In genomic region chr11:102216056-102216885, GRCm38 (mm10) we compare ENCODE assay signal across 8 mouse cellular contexts. TPM values are rescaled to one million over a fixed set of nuclear protein-coding genes. Genes with fewer than 3 reads are reported as not detected.
DNase-seq lines count a peak whose midpoint lies in the region; ATAC-seq and TF ChIP-seq lines count a peak whose summit lies in the region.

No protein-coding gene starts in this region.

- H3K9ac ChIP-seq in lung, embryonic 14.5 days: peak overlapping the region; percentile 24; the same call in 1 of the 2 replicates

- 10% methylated on average over 12 of the region's 12 CpGs for WGBS in lung, embryonic 14.5 days

- peak; percentile 66 for ATAC-seq in lung, embryonic 14.5 days (ENCODE audit: insufficient read depth)

- peak overlapping the region; percentile 85 for H3K27ac ChIP-seq in lung, embryonic 14.5 days (ENCODE audit: low read depth)

- no peaks in the 10 kb centered on the region for H3K9me3 ChIP-seq in lung, embryonic 14.5 days (ENCODE audit: low read depth, low read length)

- H3K4me1 ChIP-seq in lung, embryonic 14.5 days (ENCODE audit: insufficient read depth): peaks cover 74% of the 10 kb centered on the region

- H3K36me3 ChIP-seq in lung, embryonic 14.5 days (ENCODE audit: insufficient read depth): 0 out of 2 replicates have a peak, but pooled peaks cover 4% of the 10 kb centered on the region

- DNase-seq in layer of hippocampus, adult 9-11 months: peak; percentile 67
- DNase-seq in layer of hippocampus, postnatal 36 days: no peak
- peak; percentile 80 for DNase-seq in adrenal gland, postnatal 14 days
- peak; percentile 62 for DNase-seq in gastrocnemius, postnatal 10 days
- peak; percentile 78 for DNase-seq in kidney, adult 18-20 months
- DNase-seq in lung, embryonic 14.5 days: peak; percentile 83
- no peak for DNase-seq in thymus, postnatal 10 days (ENCODE audit: low spot score in 2 of 2)
- no peak for DNase-seq in thymus, postnatal 25 days

- H3K4me2 ChIP-seq in lung, embryonic 14.5 days: peak overlapping the region; percentile 90

- TF ChIP-seq CTCF in lung, embryonic 14.5 days (IDR thresholded peaks at IDR 0.05; ENCODE audit: low read depth): no peak

- no peaks in the 10 kb centered on the region for H3K27me3 ChIP-seq in lung, embryonic 14.5 days (ENCODE audit: insufficient read depth, low read length)

- peak overlapping the region; percentile 54 for H3K4me3 ChIP-seq in lung, embryonic 14.5 days (ENCODE audit: low read depth, low read length)

RNA-seq across cellular contexts. Expression of gene Hdac5, which starts 13.7 kb away (rescaled TPM):
- total RNA-seq in layer of hippocampus, postnatal 36 days (2021): 100 to 1,000 TPM; 227 to 234 TPM
- 81.1 and 83.7 TPM in 2 replicates for total RNA-seq in adrenal gland, postnatal 14 days (2021)
- 10 to 100 TPM; 68.5 to 86.9 TPM for total RNA-seq in gastrocnemius, postnatal 10 days (2021)
- polyA plus RNA-seq in lung, embryonic 14.5 days (2014; fragmentation: Nextera tagmentation; extraction: Ambion mirVana): 41.1 and 42.7 TPM in 2 replicates

RNA-seq across cellular contexts. Expression of gene G6pc3, which starts 26.9 kb away (rescaled TPM):
- 10 to 100 TPM; 52.0 to 58.5 TPM for total RNA-seq in layer of hippocampus, postnatal 36 days (2021)
- total RNA-seq in adrenal gland, postnatal 14 days (2021): 82.8 and 83.7 TPM in 2 replicates
- 10 to 100 TPM; 32.2 to 34.6 TPM for total RNA-seq in gastrocnemius, postnatal 10 days (2021)
- 31.0 and 34.5 TPM in 2 replicates for polyA plus RNA-seq in lung, embryonic 14.5 days (2014; fragmentation: Nextera tagmentation; extraction: Ambion mirVana)

RNA-seq across cellular contexts. Expression of gene Lsm12, which starts 31.2 kb away (rescaled TPM):
- 10 to 100 TPM; 59.4 to 60.8 TPM for total RNA-seq in layer of hippocampus, postnatal 36 days (2021)
- total RNA-seq in adrenal gland, postnatal 14 days (2021): 78.7 and 81.0 TPM in 2 replicates
- 10 to 100 TPM; 83.1 to 84.4 TPM for total RNA-seq in gastrocnemius, postnatal 10 days (2021)
- 93.2 and 109 TPM in 2 replicates for polyA plus RNA-seq in lung, embryonic 14.5 days (2014; fragmentation: Nextera tagmentation; extraction: Ambion mirVana)

RNA-seq across cellular contexts. Expression of gene BC030867, which starts 32.4 kb away (rescaled TPM):
- 1 to 10 TPM in 1 of 2 experiments, under 1 TPM in 1; 0.58 to 1.5 TPM for total RNA-seq in layer of hippocampus, postnatal 36 days (2021)
- total RNA-seq in adrenal gland, postnatal 14 days (2021): 1.7 and 2.3 TPM in 2 replicates
- total RNA-seq in gastrocnemius, postnatal 10 days (2021): 1 to 10 TPM in 1 of 2 experiments, under 1 TPM in 1; 0.99 to 1.2 TPM
- 21.4 and 22.2 TPM in 2 replicates for polyA plus RNA-seq in lung, embryonic 14.5 days (2014; fragmentation: Nextera tagmentation; extraction: Ambion mirVana)

RNA-seq across cellular contexts. Expression of gene Asb16, which starts 52.3 kb away (rescaled TPM):
- 1 to 10 TPM; 1.0 to 1.2 TPM for total RNA-seq in layer of hippocampus, postnatal 36 days (2021)
- total RNA-seq in adrenal gland, postnatal 14 days (2021): 0.11 and 0.19 TPM in 2 replicates
- 10 to 100 TPM; 48.7 to 54.4 TPM for total RNA-seq in gastrocnemius, postnatal 10 days (2021)
- 0.08 TPM in 1 of 2 replicates, not detected in the other for polyA plus RNA-seq in lung, embryonic 14.5 days (2014; fragmentation: Nextera tagmentation; extraction: Ambion mirVana)

Comparison
In these comparisons a context has a peak if more than half of its experiments do, and no peak if none do; other contexts are left out.
1. DNase-seq: peak in layer of hippocampus, adult 9-11 months (single experiment), adrenal gland, postnatal 14 days (single experiment), gastrocnemius, postnatal 10 days (single experiment), kidney, adult 18-20 months (single experiment) and lung, embryonic 14.5 days (single experiment); none in layer of hippocampus, postnatal 36 days (0 of 2), thymus, postnatal 10 days (0 of 2) and thymus, postnatal 25 days (single experiment).